Mouse (Mus musculus): ENCODE measurements around the gene Gm17581.

Gm17581 gene

DNA sequence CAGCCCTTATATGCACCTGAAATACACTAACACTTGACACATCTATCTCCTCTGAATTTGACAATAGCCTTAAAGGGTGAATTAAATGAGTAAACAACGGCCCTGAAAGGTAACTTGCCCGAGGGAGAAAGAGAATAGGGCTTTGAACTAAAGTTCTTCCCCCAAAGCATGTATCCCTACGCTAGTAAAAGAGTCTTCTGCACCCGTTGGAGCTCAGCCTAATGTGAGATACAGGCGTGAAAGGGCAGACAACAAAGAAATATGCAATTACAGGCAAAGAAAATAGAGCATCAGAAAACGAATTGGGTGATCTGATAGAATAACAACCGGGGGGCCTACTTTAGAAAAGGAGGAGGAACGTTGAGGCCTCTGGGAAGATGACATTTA, 44.3 kb downstream of the Gm17581 start:
- no peak for DNase-seq (ENCODE audit: low spot score in 2 of 2)

DNA sequence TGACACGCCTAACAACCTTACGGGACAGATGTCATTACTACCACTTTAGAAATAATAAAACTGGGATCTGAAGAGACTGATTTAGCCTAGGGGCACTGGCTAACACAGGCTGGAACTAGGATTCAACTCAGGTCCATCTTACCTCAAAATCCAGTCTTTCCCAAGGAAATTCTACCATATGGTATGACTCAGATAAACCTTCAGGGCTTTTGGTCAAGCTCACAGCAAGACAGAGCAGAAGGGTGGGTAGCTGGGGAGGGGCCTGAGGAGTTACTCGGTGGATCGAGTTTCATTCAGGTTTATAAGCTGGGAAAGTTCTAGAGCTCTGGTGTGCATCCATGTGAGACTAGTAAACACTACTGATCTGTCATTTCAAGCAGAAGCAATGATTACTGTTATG, 46.5 kb downstream of the Gm17581 start:
- no peak for DNase-seq (ENCODE audit: low spot score in 2 of 2)

DNA sequence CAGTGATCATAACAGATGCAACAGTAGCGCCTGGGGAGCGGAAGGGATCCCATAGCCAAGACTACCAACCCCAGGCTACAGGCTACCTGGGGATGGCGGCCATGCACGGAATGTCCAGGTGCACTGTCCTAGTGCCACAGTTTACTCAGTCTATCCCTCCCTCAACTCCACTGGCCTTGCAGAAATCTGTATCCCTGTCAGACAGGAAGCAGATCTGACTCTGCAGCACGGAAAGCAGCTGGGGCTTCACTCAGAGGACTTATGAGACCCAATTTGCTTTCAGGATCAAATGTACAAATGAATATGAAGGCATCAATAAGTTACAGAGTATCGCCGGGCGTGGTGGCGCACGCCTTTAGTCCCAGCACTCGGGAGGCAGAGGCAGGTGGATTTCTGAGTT, 47.9 kb downstream of the Gm17581 start:
- peak in 1 of 2 experiments; percentile 20 for DNase-seq (ENCODE audit: low spot score in 2 of 2)

DNA sequence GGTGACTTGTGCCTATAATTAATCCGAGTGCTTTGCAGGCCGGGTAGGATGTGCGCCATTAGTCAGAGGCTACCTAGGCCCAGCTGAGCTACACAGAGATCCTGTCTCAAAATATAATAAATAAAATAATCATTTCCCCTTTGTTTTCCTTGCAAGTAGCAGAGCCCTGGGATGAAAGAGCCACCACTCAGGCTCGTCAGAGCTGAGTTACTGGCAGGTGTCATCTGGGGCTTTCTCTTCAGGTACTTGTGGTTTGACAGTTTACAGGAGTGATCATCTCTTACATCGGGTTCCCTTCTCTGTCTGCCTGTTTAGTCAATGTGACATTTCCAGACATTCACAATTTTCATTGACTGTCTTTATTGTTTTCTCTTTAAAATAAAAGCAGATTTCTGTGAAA, 49.1 kb downstream of the Gm17581 start:
- no peak for DNase-seq (ENCODE audit: low spot score in 2 of 2)

Measured in thymus, postnatal 10 days (tissue).